In genomic region chr19:40894519-40895392, GRCm38 (mm10) we compare ENCODE assay signal across 7 mouse cellular contexts. TPM values are rescaled to one million over a fixed set of nuclear protein-coding genes. Genes with fewer than 3 reads are reported as not detected.
A peak's percentile ranks its signal among the peaks of the same experiment; 100 is the strongest.
DNase-seq lines count a peak whose midpoint lies in the region; ATAC-seq and TF ChIP-seq lines count a peak whose summit lies in the region.

Gene Zfp518a, plus strand, starts transcription at chr19:40894705.

- peak within 1 kb of the TSS; percentile 73 for H3K9ac ChIP-seq in intestine, postnatal 0 days (ENCODE audit: low read depth, low read length)
- peak within 1 kb of the TSS; percentile 73 for H3K9ac ChIP-seq in midbrain, embryonic 12.5 days (replicated peaks)

- peak; percentile 97 for ATAC-seq in intestine, postnatal 0 days
- peak; percentile 95 for ATAC-seq in midbrain, embryonic 12.5 days (ENCODE audit: low FRiP score, low read depth)

- TF ChIP-seq CTCF in intestine, postnatal 0 days (IDR thresholded peaks at IDR 0.05; ENCODE audit: low read depth), result no peak
- peak; percentile 13; the same call in 1 of the 2 replicates for TF ChIP-seq CTCF in small intestine, adult 2 months (IDR thresholded peaks at IDR 0.05; ENCODE audit: extremely low read depth, insufficient read length, insufficient replicate concordance, low read depth, low read length)

- H3K4me3 ChIP-seq in embryonic facial prominence, embryonic 10.5 days, result peak within 1 kb of the TSS; percentile 85
- peak within 1 kb of the TSS; percentile 86 for H3K4me3 ChIP-seq in intestine, postnatal 0 days (ENCODE audit: low read depth, low read length)
- H3K4me3 ChIP-seq in midbrain, embryonic 12.5 days, result peak within 1 kb of the TSS; percentile 78
- peak within 1 kb of the TSS; percentile 98 for H3K4me3 ChIP-seq in small intestine, adult 2 months (ENCODE audit: low read depth, low read length)

- WGBS in embryonic facial prominence, embryonic 10.5 days, result under 1% methylated on average over 89 of the region's 89 CpGs
- WGBS in intestine, postnatal 0 days, result under 1% methylated on average over 83 of the region's 89 CpGs
- WGBS in midbrain, embryonic 12.5 days, result 1% methylated on average over 89 of the region's 89 CpGs
- under 1% methylated on average over 89 of the region's 89 CpGs for WGBS in small intestine, adult 2 months

- peak within 1 kb of the TSS; percentile 98 for H3K27ac ChIP-seq in embryonic facial prominence, embryonic 10.5 days (replicated peaks)
- H3K27ac ChIP-seq in intestine, postnatal 0 days (ENCODE audit: low read depth, low read length), result peak within 1 kb of the TSS; percentile 85
- H3K27ac ChIP-seq in midbrain, embryonic 12.5 days (replicated peaks), result peak within 1 kb of the TSS; percentile 91
- peak within 1 kb of the TSS; percentile 93 for H3K27ac ChIP-seq in small intestine, adult 2 months (ENCODE audit: insufficient read depth, low read depth, low read length)

- H3K27me3 ChIP-seq in embryonic facial prominence, embryonic 10.5 days (replicated peaks; ENCODE audit: low read depth, poor library complexity, severe bottlenecking), result peaks cover 34% of the 10 kb centered on the region
- 0 out of 2 replicates have a peak, but pooled peaks cover 10% of the 10 kb centered on the region for H3K27me3 ChIP-seq in intestine, postnatal 0 days (replicated peaks; ENCODE audit: control insufficient read depth, insufficient read depth, low read length)
- peaks cover 22% of the 10 kb centered on the region for H3K27me3 ChIP-seq in midbrain, embryonic 12.5 days
- peaks cover 6% of the 10 kb centered on the region for H3K27me3 ChIP-seq in small intestine, adult 2 months (ENCODE audit: control insufficient read depth, insufficient read depth, low read length)

- intact Hi-C loops in left cerebral cortex, postnatal 4 days (cut with DNase I), result loop anchor here (1.0 kb wide), 1 partner anchor 21 kb away; no protein-coding TSS in a partner anchor

- peaks cover 5% of the 10 kb centered on the region; the same call in 1 of the 2 replicates for H3K4me1 ChIP-seq in embryonic facial prominence, embryonic 10.5 days
- H3K4me1 ChIP-seq in intestine, postnatal 0 days (replicated peaks; ENCODE audit: control insufficient read depth, insufficient read depth, low read length), result no peaks in the 10 kb centered on the region; the same call in 1 of the 2 replicates
- peaks cover 4% of the 10 kb centered on the region; the same call in 1 of the 2 replicates for H3K4me1 ChIP-seq in midbrain, embryonic 12.5 days
- peaks cover 5% of the 10 kb centered on the region for H3K4me1 ChIP-seq in small intestine, adult 2 months (ENCODE audit: control insufficient read depth, insufficient read depth, insufficient read length, low read length)

- peak; percentile 93 for DNase-seq in adrenal gland, postnatal 10 days
- DNase-seq in embryonic facial prominence, embryonic 10.5 days (ENCODE audit: low spot score), result peak; percentile 92
- DNase-seq in gonadal fat pad, adult 2 months (ENCODE audit: low read depth), result peak; percentile 58
- DNase-seq in left cerebral cortex, postnatal 4 days, result peak; percentile 93

- H3K9me3 ChIP-seq in embryonic facial prominence, embryonic 10.5 days, result 0 out of 2 replicates have a peak, but pooled peaks cover 5% of the 10 kb centered on the region
- H3K9me3 ChIP-seq in intestine, postnatal 0 days (ENCODE audit: control insufficient read depth), result 0 out of 2 replicates have a peak, but pooled peaks cover 5% of the 10 kb centered on the region
- no peaks in the 10 kb centered on the region for H3K9me3 ChIP-seq in midbrain, embryonic 12.5 days

- H3K4me2 ChIP-seq in intestine, postnatal 0 days (replicated peaks; ENCODE audit: low read depth), result peak within 1 kb of the TSS; percentile 76
- peak within 1 kb of the TSS; percentile 58 for H3K4me2 ChIP-seq in midbrain, embryonic 12.5 days (replicated peaks)

- peaks cover 10% of the 10 kb centered on the region for H3K36me3 ChIP-seq in embryonic facial prominence, embryonic 10.5 days (replicated peaks)
- no peaks in the 10 kb centered on the region for H3K36me3 ChIP-seq in intestine, postnatal 0 days (ENCODE audit: control insufficient read depth, insufficient read depth)
- 0 out of 2 replicates have a peak, but pooled peaks cover 3% of the 10 kb centered on the region for H3K36me3 ChIP-seq in midbrain, embryonic 12.5 days
- H3K36me3 ChIP-seq in small intestine, adult 2 months (ENCODE audit: control insufficient read depth, insufficient read depth, low read length), result peaks cover 2% of the 10 kb centered on the region

- TF ChIP-seq POLR2A in small intestine, adult 2 months (IDR thresholded peaks at IDR 0.05; ENCODE audit: low read depth, low read length), result peak; percentile 70

RNA-seq across cellular contexts. Expression of gene Zfp518a, which starts in this region (rescaled TPM):
- 10 to 100 TPM; 12.0 to 15.2 TPM for total RNA-seq in adrenal gland, postnatal 10 days (2021)
- polyA plus RNA-seq in embryonic facial prominence, embryonic 10.5 days (2016; fragmentation: Nextera tagmentation; extraction: Ambion mirVana), result 13.3 and 13.4 TPM in 2 replicates
- 2.0 TPM in 2 replicates for polyA plus RNA-seq in gonadal fat pad, adult 2 months (2012; rRNA removed)
- polyA plus RNA-seq in intestine, postnatal 0 days (2015; fragmentation: Nextera tagmentation; extraction: Ambion mirVana), result 10.2 and 11.0 TPM in 2 replicates
- total RNA-seq in left cerebral cortex, postnatal 4 days (2021), result 1 to 10 TPM; 9.0 to 9.5 TPM
- polyA plus RNA-seq in midbrain, embryonic 12.5 days (2016; fragmentation: Nextera tagmentation; extraction: Ambion mirVana), result 13.6 and 13.9 TPM in 2 replicates
- 0.08 and 0.32 TPM in 2 replicates for polyA plus RNA-seq in small intestine, adult 2 months (2012; rRNA removed)

Comparison
In these comparisons a context has a peak if more than half of its experiments do, and no peak if none do; other contexts are left out.
1. Peak in every context shown above with its lines: DNase-seq, ATAC-seq, H3K4me3 ChIP-seq and H3K27ac ChIP-seq.